Mouse (Mus musculus): ENCODE data around the gene Itgb2l. TPM values are rescaled to one million over a fixed set of nuclear protein-coding genes. Genes with fewer than 3 reads are reported as not detected.

Gene Itgb2l
- total RNA-seq (2014; rRNA removed) (1.3 TPM in 1 of 2 replicates, not detected in the other), polyA plus RNA-seq (2015; fragmentation: Nextera tagmentation; extraction: Ambion mirVana) (not detected in 2 replicates)

- no peak for ATAC-seq
- Histone ChIP-seq H3K36me3 (ENCODE audit: insufficient read depth, low read length) (no peaks in the 10 kb centered on the region), H3K9ac (replicated peaks; ENCODE audit: low read length) (no peak within 1 kb of the TSS), H3K4me1 (ENCODE audit: insufficient read depth, low read length) (no peaks in the 10 kb centered on the region), H3K9me3 (ENCODE audit: low read length) (no peaks in the 10 kb centered on the region), H3K4me3 (ENCODE audit: low read length) (no peak within 1 kb of the TSS), H3K4me2 (ENCODE audit: low read depth, low read length) (no peak within 1 kb of the TSS), H3K27me3 (ENCODE audit: insufficient read depth, low read length) (no peaks in the 10 kb centered on the region), H3K27ac (no peak within 1 kb of the TSS)
- 82% methylated on average over 2 of the region's 2 CpGs for WGBS
- DNase-seq (ENCODE audit: low spot score), result no peak
- no peak for TF ChIP-seq CTCF (IDR thresholded peaks at IDR 0.05; ENCODE audit: low read depth)
Measured at GRCm38 (mm10) chr16:96443468-96443867, at the start of gene Itgb2l. Gene Itgb2l (minus strand): TSS chr16:96443619.

GRCm38 (mm10) chr16:96491530-96491929 lies 48.1 kb upstream of the Itgb2l start:
- no peak overlapping the region; the same call in 1 of the 2 replicates for H3K27ac ChIP-seq
- no peaks in the 10 kb centered on the region for H3K27me3 ChIP-seq (ENCODE audit: insufficient read depth, low read length)
- no peaks in the 10 kb centered on the region for H3K36me3 ChIP-seq (ENCODE audit: insufficient read depth, low read length)
- DNase-seq (ENCODE audit: low spot score), result no peak
- H3K9ac ChIP-seq (replicated peaks; ENCODE audit: low read length), result no peak overlapping the region
- peaks cover 6% of the 10 kb centered on the region; the same call in 1 of the 2 replicates for H3K4me1 ChIP-seq (ENCODE audit: insufficient read depth, low read length)
- no peak overlapping the region for H3K4me2 ChIP-seq (ENCODE audit: low read depth, low read length)
- 70% methylated on average over 3 of the region's 3 CpGs for WGBS
- H3K9me3 ChIP-seq (ENCODE audit: low read length), result no peaks in the 10 kb centered on the region
- no peak for TF ChIP-seq CTCF (IDR thresholded peaks at IDR 0.05; ENCODE audit: low read depth)
- ATAC-seq, result no peak
- H3K4me3 ChIP-seq (ENCODE audit: low read length), result no peak overlapping the region

GRCm38 (mm10) chr16:96488038-96488437 lies 44.6 kb upstream of the Itgb2l start:
- Histone ChIP-seq H3K9me3 (ENCODE audit: low read length) (no peaks in the 10 kb centered on the region), H3K4me1 (ENCODE audit: insufficient read depth, low read length) (peaks cover 6% of the 10 kb centered on the region; the same call in 1 of the 2 replicates), H3K27ac (no peak overlapping the region), H3K27me3 (ENCODE audit: insufficient read depth, low read length) (no peaks in the 10 kb centered on the region), H3K36me3 (ENCODE audit: insufficient read depth, low read length) (no peaks in the 10 kb centered on the region), H3K4me3 (ENCODE audit: low read length) (no peak overlapping the region), H3K9ac (replicated peaks; ENCODE audit: low read length) (no peak overlapping the region), H3K4me2 (ENCODE audit: low read depth, low read length) (no peak overlapping the region)
- DNase-seq (ENCODE audit: low spot score), result no peak
- no peak for TF ChIP-seq CTCF (IDR thresholded peaks at IDR 0.05; ENCODE audit: low read depth)
- no peak for ATAC-seq
- 75% methylated on average over 5 of the region's 5 CpGs for WGBS

GRCm38 (mm10) chr16:96487007-96487684 lies 43.7 kb upstream of the Itgb2l start:
- no peak for DNase-seq (ENCODE audit: low spot score)

GRCm38 (mm10) chr16:96481791-96482190 lies 38.4 kb upstream of the Itgb2l start:
- 78% methylated on average over 4 of the region's 4 CpGs for WGBS
- Histone ChIP-seq H3K4me1 (ENCODE audit: insufficient read depth, low read length) (no peaks in the 10 kb centered on the region), H3K9ac (replicated peaks; ENCODE audit: low read length) (no peak overlapping the region), H3K9me3 (ENCODE audit: low read length) (no peaks in the 10 kb centered on the region), H3K27me3 (ENCODE audit: insufficient read depth, low read length) (no peaks in the 10 kb centered on the region), H3K36me3 (ENCODE audit: insufficient read depth, low read length) (no peaks in the 10 kb centered on the region), H3K4me2 (ENCODE audit: low read depth, low read length) (no peak overlapping the region), H3K27ac (no peak overlapping the region), H3K4me3 (ENCODE audit: low read length) (no peak overlapping the region)
- no peak for TF ChIP-seq CTCF (IDR thresholded peaks at IDR 0.05; ENCODE audit: low read depth)
- ATAC-seq (no peak), DNase-seq (ENCODE audit: low spot score) (no peak)

More at GRCm38 (mm10) chr16:96487007-96487684, 43.7 kb upstream of the Itgb2l start:
- 0 out of 2 replicates have a peak, but pooled peaks have one; percentile 35 for ATAC-seq
- 71% methylated on average over 11 of the region's 11 CpGs for WGBS
- peaks cover 6% of the 10 kb centered on the region; the same call in 1 of the 2 replicates for H3K4me1 ChIP-seq (ENCODE audit: insufficient read depth, low read length)
- no peak for TF ChIP-seq CTCF (IDR thresholded peaks at IDR 0.05; ENCODE audit: low read depth)
- no peaks in the 10 kb centered on the region for H3K9me3 ChIP-seq (ENCODE audit: low read length)
- H3K27ac ChIP-seq, result no peak overlapping the region
- H3K4me2 ChIP-seq (ENCODE audit: low read depth, low read length), result no peak overlapping the region
- no peak overlapping the region for H3K4me3 ChIP-seq (ENCODE audit: low read length)
- no peak overlapping the region for H3K9ac ChIP-seq (replicated peaks; ENCODE audit: low read length)
- no peaks in the 10 kb centered on the region for H3K27me3 ChIP-seq (ENCODE audit: insufficient read depth, low read length)
- H3K36me3 ChIP-seq (ENCODE audit: insufficient read depth, low read length), result no peaks in the 10 kb centered on the region

- Histone ChIP-seq H3K4me2 (ENCODE audit: low read depth, low read length) (no peak overlapping the region), H3K36me3 (ENCODE audit: insufficient read depth, low read length) (no peaks in the 10 kb centered on the region), H3K27me3 (ENCODE audit: insufficient read depth, low read length) (no peaks in the 10 kb centered on the region), H3K9me3 (ENCODE audit: low read length) (no peaks in the 10 kb centered on the region), H3K4me1 (ENCODE audit: insufficient read depth, low read length) (peaks cover 4% of the 10 kb centered on the region), H3K9ac (replicated peaks; ENCODE audit: low read length) (no peak overlapping the region), H3K27ac (no peak overlapping the region), H3K4me3 (ENCODE audit: low read length) (no peak overlapping the region)
- no peak for TF ChIP-seq CTCF (IDR thresholded peaks at IDR 0.05; ENCODE audit: low read depth)
- no peak for DNase-seq (ENCODE audit: low spot score)
- no peak for ATAC-seq
- WGBS, result 59% methylated on average over 3 of the region's 3 CpGs
Measured at GRCm38 (mm10) chr16:96474185-96474584, 30.8 kb upstream of the Itgb2l start.

GRCm38 (mm10) chr16:96472816-96473215 lies 29.4 kb upstream of the Itgb2l start:
- Histone ChIP-seq H3K27me3 (ENCODE audit: insufficient read depth, low read length) (no peaks in the 10 kb centered on the region), H3K9ac (replicated peaks; ENCODE audit: low read length) (peak overlapping the region; percentile 30; the same call in 1 of the 2 replicates), H3K4me1 (ENCODE audit: insufficient read depth, low read length) (peaks cover 11% of the 10 kb centered on the region), H3K27ac (peak overlapping the region; percentile 51; the same call in 1 of the 2 replicates), H3K4me3 (ENCODE audit: low read length) (no peak overlapping the region), H3K4me2 (ENCODE audit: low read depth, low read length) (peak overlapping the region; percentile 38), H3K9me3 (ENCODE audit: low read length) (no peaks in the 10 kb centered on the region), H3K36me3 (ENCODE audit: insufficient read depth, low read length) (no peaks in the 10 kb centered on the region)
- TF ChIP-seq CTCF (IDR thresholded peaks at IDR 0.05; ENCODE audit: low read depth), result no peak
- WGBS, result 30% methylated on average over 7 of the region's 7 CpGs
- peak; percentile 29 for DNase-seq (ENCODE audit: low spot score)
- ATAC-seq, result no peak

All from hindbrain, postnatal 0 days (tissue).